Mouse (Mus musculus): ENCODE measurements around the gene Nfix. TPM values are rescaled to one million over a fixed set of nuclear protein-coding genes. Genes with fewer than 3 reads are reported as not detected.

Gene Nfix
- polyA plus RNA-seq, 1 experiment = 22.1 TPM

GRCm38 (mm10) chr8:84797256-84797797 is 2.8 kb downstream of the Nfix start:
- TF ChIP-seq CTCF (conservative IDR thresholded peaks at IDR 0.05; ENCODE audit: insufficient read depth, insufficient read length, low read depth, low read length) = no peak
- no peak for TF ChIP-seq POLR2A (IDR thresholded peaks at IDR 0.05; ENCODE audit: low read depth, low read length)
- Histone ChIP-seq H3K4me3 (ENCODE audit: insufficient read depth, low read depth, low read length) (no peak overlapping the region), H3K36me3 (ENCODE audit: control insufficient read depth, insufficient read depth, low read length) (no peaks in the 10 kb centered on the region), H3K27ac (ENCODE audit: insufficient read depth, low read depth, low read length) (no peak overlapping the region), H3K4me1 (ENCODE audit: control insufficient read depth, insufficient read depth, low read length) (0 out of 2 replicates have a peak, but pooled peaks cover 5% of the 10 kb centered on the region), H3K27me3 (replicated peaks; ENCODE audit: control insufficient read depth, insufficient read depth, low read length) (no peaks in the 10 kb centered on the region)
- DNase-seq = no peak
- 92% methylated on average over 15 of the region's 15 CpGs for WGBS

DNA sequence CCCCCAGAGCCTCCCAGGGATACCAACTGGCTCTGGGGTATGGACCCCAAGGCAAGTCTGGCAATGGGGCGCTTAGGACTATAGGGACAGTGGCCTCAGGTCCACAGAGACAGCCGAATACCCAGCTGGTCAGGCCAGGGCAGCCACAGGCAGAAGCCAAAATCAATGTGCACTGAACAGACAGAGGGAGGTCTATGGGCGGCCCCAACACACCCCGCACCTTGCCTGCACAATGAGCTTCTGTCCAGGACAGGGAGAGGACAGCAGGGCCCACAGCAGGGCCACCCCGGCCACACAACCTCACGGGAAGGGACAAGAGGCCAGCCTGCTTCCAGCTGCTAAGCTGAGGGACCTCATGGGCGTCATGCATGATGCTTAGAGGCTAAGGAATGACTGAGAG is 5.7 kb downstream of the Nfix start:
- Histone ChIP-seq H3K4me1 (ENCODE audit: control insufficient read depth, insufficient read depth, low read length) (peaks cover 6% of the 10 kb centered on the region; the same call in 1 of the 2 replicates), H3K27ac (ENCODE audit: insufficient read depth, low read depth, low read length) (no peak overlapping the region), H3K27me3 (replicated peaks; ENCODE audit: control insufficient read depth, insufficient read depth, low read length) (no peaks in the 10 kb centered on the region), H3K4me3 (ENCODE audit: insufficient read depth, low read depth, low read length) (no peak overlapping the region), H3K36me3 (ENCODE audit: control insufficient read depth, insufficient read depth, low read length) (no peaks in the 10 kb centered on the region)
- no peak for DNase-seq
- WGBS = 76% methylated on average over 7 of the region's 7 CpGs
- TF ChIP-seq POLR2A (IDR thresholded peaks at IDR 0.05; ENCODE audit: low read depth, low read length) (no peak), CTCF (conservative IDR thresholded peaks at IDR 0.05; ENCODE audit: insufficient read depth, insufficient read length, low read depth, low read length) (no peak)

- H3K27ac ChIP-seq (ENCODE audit: insufficient read depth, low read depth, low read length) = no peak overlapping the region
These were observed 6.2 kb downstream of the Nfix start for GRCm38 (mm10) chr8:84793791-84794485.

GRCm38 (mm10) chr8:84793134-84793533 is 7.0 kb downstream of the Nfix start:
- H3K27ac ChIP-seq (ENCODE audit: insufficient read depth, low read depth, low read length) = no peak overlapping the region
- H3K4me3 ChIP-seq (ENCODE audit: insufficient read depth, low read depth, low read length) = no peak overlapping the region
- no peaks in the 10 kb centered on the region for H3K36me3 ChIP-seq (ENCODE audit: control insufficient read depth, insufficient read depth, low read length)
- peaks cover 6% of the 10 kb centered on the region for H3K4me1 ChIP-seq (ENCODE audit: control insufficient read depth, insufficient read depth, low read length)
- 87% methylated on average over 9 of the region's 9 CpGs for WGBS
- no peak for DNase-seq
- no peaks in the 10 kb centered on the region for H3K27me3 ChIP-seq (replicated peaks; ENCODE audit: control insufficient read depth, insufficient read depth, low read length)
- TF ChIP-seq CTCF (conservative IDR thresholded peaks at IDR 0.05; ENCODE audit: insufficient read depth, insufficient read length, low read depth, low read length) (no peak), POLR2A (IDR thresholded peaks at IDR 0.05; ENCODE audit: low read depth, low read length) (no peak)

More at GRCm38 (mm10) chr8:84793791-84794485, 6.2 kb downstream of the Nfix start:
- TF ChIP-seq POLR2A (IDR thresholded peaks at IDR 0.05; ENCODE audit: low read depth, low read length) = no peak
- no peak for TF ChIP-seq CTCF (conservative IDR thresholded peaks at IDR 0.05; ENCODE audit: insufficient read depth, insufficient read length, low read depth, low read length)
- H3K4me1 ChIP-seq (ENCODE audit: control insufficient read depth, insufficient read depth, low read length) = peaks cover 10% of the 10 kb centered on the region
- H3K27me3 ChIP-seq (replicated peaks; ENCODE audit: control insufficient read depth, insufficient read depth, low read length) = no peaks in the 10 kb centered on the region
- H3K36me3 ChIP-seq (ENCODE audit: control insufficient read depth, insufficient read depth, low read length) = no peaks in the 10 kb centered on the region
- H3K4me3 ChIP-seq (ENCODE audit: insufficient read depth, low read depth, low read length) = no peak overlapping the region
- DNase-seq = no peak
- WGBS = 77% methylated on average over 13 of the region's 13 CpGs

GRCm38 (mm10) chr8:84792429-84792947 is 7.7 kb downstream of the Nfix start:
- Histone ChIP-seq H3K27me3 (replicated peaks; ENCODE audit: control insufficient read depth, insufficient read depth, low read length) (no peaks in the 10 kb centered on the region), H3K4me1 (ENCODE audit: control insufficient read depth, insufficient read depth, low read length) (peaks cover 8% of the 10 kb centered on the region), H3K27ac (ENCODE audit: insufficient read depth, low read depth, low read length) (no peak overlapping the region), H3K4me3 (ENCODE audit: insufficient read depth, low read depth, low read length) (no peak overlapping the region), H3K36me3 (ENCODE audit: control insufficient read depth, insufficient read depth, low read length) (no peaks in the 10 kb centered on the region)
- peak; percentile 17 for DNase-seq
- WGBS = 75% methylated on average over 12 of the region's 12 CpGs
- TF ChIP-seq POLR2A (IDR thresholded peaks at IDR 0.05; ENCODE audit: low read depth, low read length) = no peak
- no peak for TF ChIP-seq CTCF (conservative IDR thresholded peaks at IDR 0.05; ENCODE audit: insufficient read depth, insufficient read length, low read depth, low read length)

GRCm38 (mm10) chr8:84790537-84790936 is 9.6 kb downstream of the Nfix start:
- H3K27me3 ChIP-seq (replicated peaks; ENCODE audit: control insufficient read depth, insufficient read depth, low read length) = no peaks in the 10 kb centered on the region
- H3K36me3 ChIP-seq (ENCODE audit: control insufficient read depth, insufficient read depth, low read length) = no peaks in the 10 kb centered on the region
- no peak for TF ChIP-seq POLR2A (IDR thresholded peaks at IDR 0.05; ENCODE audit: low read depth, low read length)
- TF ChIP-seq CTCF (conservative IDR thresholded peaks at IDR 0.05; ENCODE audit: insufficient read depth, insufficient read length, low read depth, low read length) = no peak
- peak overlapping the region; percentile 45; the same call in 1 of the 2 replicates for H3K27ac ChIP-seq (ENCODE audit: insufficient read depth, low read depth, low read length)
- H3K4me1 ChIP-seq (ENCODE audit: control insufficient read depth, insufficient read depth, low read length) = peaks cover 14% of the 10 kb centered on the region
- WGBS = 50% methylated on average over 2 of the region's 2 CpGs
- no peak overlapping the region for H3K4me3 ChIP-seq (ENCODE audit: insufficient read depth, low read depth, low read length)
- DNase-seq = peak; percentile 26

- H3K36me3 ChIP-seq (ENCODE audit: control insufficient read depth, insufficient read depth, low read length) = no peaks in the 10 kb centered on the region
- H3K27me3 ChIP-seq (replicated peaks; ENCODE audit: control insufficient read depth, insufficient read depth, low read length) = no peaks in the 10 kb centered on the region
- H3K4me3 ChIP-seq (ENCODE audit: insufficient read depth, low read depth, low read length) = no peak overlapping the region
- 66% methylated on average over 9 of the region's 9 CpGs for WGBS
- DNase-seq = peak; percentile 18
- peak overlapping the region; percentile 45; the same call in 1 of the 2 replicates for H3K27ac ChIP-seq (ENCODE audit: insufficient read depth, low read depth, low read length)
- peaks cover 14% of the 10 kb centered on the region for H3K4me1 ChIP-seq (ENCODE audit: control insufficient read depth, insufficient read depth, low read length)
- no peak for TF ChIP-seq POLR2A (IDR thresholded peaks at IDR 0.05; ENCODE audit: low read depth, low read length)
- no peak for TF ChIP-seq CTCF (conservative IDR thresholded peaks at IDR 0.05; ENCODE audit: insufficient read depth, insufficient read length, low read depth, low read length)
These were observed 10.2 kb downstream of the Nfix start for GRCm38 (mm10) chr8:84789855-84790486.

Data from kidney, adult 2 months (tissue).